Mouse (Mus musculus) regulatory T cell (primary cell): ENCODE results near the gene Olfr54.
"Not testable (repeated sequence)": the region's sequence is repeated elsewhere in the genome, so short reads cannot be mapped to it uniquely, and the experiment has no call there.

ENCODE experiments used
- in situ Hi-C: fragments of 300-600 bp; cut with MboI, MseI; formaldehyde crosslinking; loops from one replicate; pipeline ENCODE4 v1.15.1; 2025; ENCODE audit warnings: high pct_unique_total_duplicates

Olfr54 gene

GRCm38 (mm10) chr11:51013936-51014335 is at the start of gene Olfr54:
TSS of gene Olfr54 (plus strand) at chr11:51014236.
- in situ Hi-C loops = no loop called here

- in situ Hi-C loops = no loop called here
These were observed 49.1 kb upstream of the Olfr54 start for GRCm38 (mm10) chr11:50964886-50965285.

- in situ Hi-C loops = no loop called here
These were observed 47.8 kb upstream of the Olfr54 start, which contains the start of gene Olfr1378 for GRCm38 (mm10) chr11:50966230-50966629. TSS of gene Olfr1378 (plus strand) at chr11:50966530.

- in situ Hi-C loops = no loop called here
These were observed 36.8 kb upstream of the Olfr54 start for GRCm38 (mm10) chr11:50977216-50977615.

- in situ Hi-C loops = no loop called here
These were observed 32.4 kb upstream of the Olfr54 start, which contains the start of gene Olfr1377 for GRCm38 (mm10) chr11:50981667-50982066. TSS of gene Olfr1377 (plus strand) at chr11:50981967.

- in situ Hi-C loops = no loop called here
These were observed 10.7 kb upstream of the Olfr54 start, which contains the start of gene Olfr51 for GRCm38 (mm10) chr11:51003296-51003695. TSS of gene Olfr51 (plus strand) at chr11:51003596.

- in situ Hi-C loops = no loop called here
These were observed 2.2 kb upstream of the Olfr54 start for GRCm38 (mm10) chr11:51011821-51012220.

- in situ Hi-C loops = no loop called here
These were observed 2.3 kb downstream of the Olfr54 start for GRCm38 (mm10) chr11:51016341-51016740.

- in situ Hi-C loops = not testable (repeated sequence)
These were observed 12.8 kb downstream of the Olfr54 start for GRCm38 (mm10) chr11:51026811-51027210.

- in situ Hi-C loops = not testable (repeated sequence)
These were observed 15.3 kb downstream of the Olfr54 start for GRCm38 (mm10) chr11:51029381-51029780.

GRCm38 (mm10) chr11:51030225-51030624 is 16.2 kb downstream of the Olfr54 start:
- in situ Hi-C loops = loop anchor here (5.0 kb wide), 1 partner anchor 88 kb away; the partner anchor contains the start of gene 4933414I15Rik

- in situ Hi-C loops = loop anchor here (5.0 kb wide), 1 partner anchor 91 kb away; the partner anchor contains the start of gene 4933414I15Rik
These were observed 18.8 kb downstream of the Olfr54 start for GRCm38 (mm10) chr11:51032851-51033250.

- in situ Hi-C loops = loop anchor here (5.0 kb wide), 1 partner anchor 92 kb away; the partner anchor contains the start of gene 4933414I15Rik
These were observed 20.1 kb downstream of the Olfr54 start for GRCm38 (mm10) chr11:51034141-51034540.

GRCm38 (mm10) chr11:51035951-51036350 is 21.9 kb downstream of the Olfr54 start:
- in situ Hi-C loops = no loop called here

GRCm38 (mm10) chr11:51044776-51045175 is 30.7 kb downstream of the Olfr54 start:
- in situ Hi-C loops = not testable (repeated sequence)

GRCm38 (mm10) chr11:51047809-51048208 is 33.8 kb downstream of the Olfr54 start, which contains the start of gene Olfr1375:
TSS of gene Olfr1375 (plus strand) at chr11:51048109.
- in situ Hi-C loops = not testable (repeated sequence)

GRCm38 (mm10) chr11:51051678-51052077 is 37.6 kb downstream of the Olfr54 start:
- in situ Hi-C loops = no loop called here

- in situ Hi-C loops = no loop called here
These were observed 39.2 kb downstream of the Olfr54 start for GRCm38 (mm10) chr11:51053230-51053629.

GRCm38 (mm10) chr11:51059151-51059571 is 45.1 kb downstream of the Olfr54 start, which contains the start of gene Zfp354a:
TSS of gene Zfp354a (plus strand) at chr11:51059257.
- in situ Hi-C loops = no loop called here

GRCm38 (mm10) chr11:51059640-51060039 is 45.6 kb downstream of the Olfr54 start:
- in situ Hi-C loops = no loop called here

- in situ Hi-C loops = no loop called here
These were observed 46.9 kb downstream of the Olfr54 start for GRCm38 (mm10) chr11:51060981-51061380.

- in situ Hi-C loops = no loop called here
These were observed 49.2 kb downstream of the Olfr54 start for GRCm38 (mm10) chr11:51063276-51063675.

GRCm38 (mm10) chr11:51063841-51064240 is 49.8 kb downstream of the Olfr54 start:
- in situ Hi-C loops = no loop called here
